Mouse (Mus musculus) brain, embryonic 18.5 days (tissue): ENCODE measurements around the gene Cbr3.

ENCODE experiments used
- DNase-seq: peaks from one replicate; pipeline ENCODE4 v3.0.0-alpha.2; 2012; ENCODE audit warnings: low read depth, low spot score

Gene Cbr3

DNA sequence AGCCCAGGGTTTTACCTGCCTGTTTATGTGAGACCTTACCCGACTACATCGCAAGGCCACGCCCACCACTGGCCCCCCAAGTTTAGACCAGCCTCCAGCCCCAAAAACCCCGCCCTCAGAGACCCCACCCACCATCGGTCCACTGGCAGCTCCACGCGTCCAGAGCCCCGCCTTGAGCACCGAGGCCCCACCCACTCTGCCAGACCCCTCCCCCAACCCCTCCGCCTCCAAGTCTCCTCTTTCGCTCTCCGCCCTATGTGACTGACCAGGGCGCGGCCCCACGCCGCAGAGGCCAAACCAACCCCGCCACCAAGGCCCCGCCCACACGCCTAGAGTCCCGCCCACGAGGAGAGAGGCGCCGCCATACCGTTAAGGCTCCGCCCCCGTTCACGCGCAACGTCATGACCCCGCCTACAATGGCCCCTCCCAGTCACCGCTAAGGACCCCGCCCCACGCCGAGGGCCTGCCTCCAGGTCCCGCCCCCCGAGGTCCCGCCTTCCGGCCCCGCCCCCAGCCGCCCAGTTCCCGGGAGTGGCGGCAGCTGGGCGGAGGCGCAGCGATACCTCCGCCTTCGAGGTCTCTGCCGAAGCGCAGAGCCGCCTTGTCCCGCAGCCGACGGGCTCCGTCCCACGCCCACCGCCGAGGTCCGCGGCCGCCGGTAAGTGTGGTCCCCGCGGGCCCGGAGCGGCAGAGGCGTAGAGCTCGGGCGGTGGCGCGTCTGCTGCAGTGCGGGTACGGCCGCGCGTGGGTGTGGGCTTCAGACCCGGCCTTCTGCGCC is 28.6 kb downstream of the Cbr3 start, which contains the start of gene Dop1b:
Gene Dop1b (plus strand): TSS at position 494 of the 778 bp plus-strand sequence.
- peak; percentile 91 for DNase-seq

DNA sequence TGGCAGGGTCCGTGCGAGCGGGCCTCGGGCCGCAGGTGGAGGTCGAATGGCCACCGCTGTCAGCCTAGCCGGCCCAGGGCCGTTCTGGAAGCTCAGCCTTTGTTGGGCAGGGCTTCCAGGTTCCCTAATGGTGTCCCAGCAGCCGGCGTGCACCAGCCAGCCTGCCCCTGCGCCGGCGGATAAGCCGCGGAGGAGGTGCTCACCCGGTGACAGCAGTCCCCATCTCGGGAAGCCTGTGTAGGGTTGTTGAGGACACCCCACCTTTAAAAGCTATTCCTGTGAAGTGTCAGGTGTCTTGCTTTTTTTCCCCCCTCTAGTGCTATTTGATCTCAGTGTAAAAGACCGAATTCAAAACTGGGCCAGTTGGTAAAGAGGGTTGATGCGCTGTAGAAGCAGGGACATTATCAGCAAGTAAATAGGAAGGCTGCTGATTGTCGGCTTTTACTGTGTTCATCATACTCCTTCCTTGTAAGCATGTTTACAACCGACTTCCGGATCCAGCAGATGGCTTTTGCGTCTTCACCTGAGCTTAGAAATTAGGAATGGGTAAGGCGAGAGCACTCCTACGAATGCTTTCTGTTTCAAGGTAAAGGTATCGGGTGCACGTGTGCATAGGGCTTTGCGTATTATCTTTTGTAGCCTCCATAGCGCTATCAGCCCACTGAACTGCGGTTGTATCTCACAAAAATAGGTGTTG is 29.3 kb downstream of the Cbr3 start:
- no peak for DNase-seq

DNA sequence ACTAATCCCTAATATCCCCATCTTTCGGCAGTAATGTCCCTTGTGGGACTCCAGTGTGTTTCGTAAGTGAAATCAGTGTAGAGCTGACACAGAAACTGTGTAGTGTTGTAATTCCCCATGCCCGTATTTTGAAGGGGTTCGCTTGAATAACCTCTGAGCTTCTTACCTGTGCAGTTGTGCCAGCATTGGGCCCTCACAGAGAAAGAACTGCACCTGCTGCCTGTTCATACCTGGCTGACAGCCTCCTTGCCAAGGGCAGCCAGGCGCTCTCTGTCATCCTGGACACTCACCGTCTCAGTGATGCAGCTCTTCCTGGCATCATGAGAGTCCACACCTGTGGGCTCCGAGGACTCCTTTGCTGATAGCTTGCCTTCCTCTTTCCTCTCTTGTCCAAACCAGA is 30.0 kb downstream of the Cbr3 start:
- DNase-seq: no peak

DNA sequence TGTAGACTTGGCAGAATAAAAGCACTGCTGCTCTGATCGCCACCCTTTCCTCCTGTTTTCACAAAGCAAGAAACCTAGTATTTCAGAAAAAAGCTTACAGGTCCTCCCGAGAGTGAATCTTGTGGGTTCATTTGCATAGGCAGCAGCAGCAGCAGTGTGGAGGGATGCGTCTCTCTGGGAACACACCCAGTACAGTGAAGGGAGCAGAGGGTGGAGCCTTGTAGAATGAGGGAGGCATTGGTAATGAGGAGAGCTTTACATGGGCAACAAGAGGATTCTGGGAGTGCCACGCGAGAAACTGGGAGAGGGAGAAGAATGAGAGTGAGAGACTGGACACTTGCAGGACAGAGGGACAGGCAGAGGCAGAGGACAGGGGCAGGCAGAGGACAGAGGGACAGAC is 31.4 kb downstream of the Cbr3 start:
- DNase-seq: no peak

DNA sequence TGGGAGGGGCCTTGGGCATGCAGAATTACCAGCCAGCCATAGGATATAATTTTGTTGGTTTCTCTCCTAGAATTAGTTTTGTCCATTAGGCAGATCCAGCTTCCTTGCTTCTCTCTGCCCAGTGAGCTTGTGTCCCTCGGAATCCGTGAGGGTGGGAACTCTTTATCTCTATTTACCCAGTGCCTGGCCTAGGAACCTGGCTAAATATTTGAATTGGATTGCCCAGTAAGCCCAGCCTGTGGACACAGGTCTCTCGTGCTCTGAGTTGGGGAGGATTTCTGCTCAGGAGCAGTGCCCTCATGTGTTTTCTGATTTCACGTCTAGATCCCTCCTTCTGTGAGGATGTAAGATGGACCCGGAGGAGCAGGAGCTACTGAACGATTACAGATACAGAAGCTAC is 32.8 kb downstream of the Cbr3 start:
- DNase-seq: no peak

DNA sequence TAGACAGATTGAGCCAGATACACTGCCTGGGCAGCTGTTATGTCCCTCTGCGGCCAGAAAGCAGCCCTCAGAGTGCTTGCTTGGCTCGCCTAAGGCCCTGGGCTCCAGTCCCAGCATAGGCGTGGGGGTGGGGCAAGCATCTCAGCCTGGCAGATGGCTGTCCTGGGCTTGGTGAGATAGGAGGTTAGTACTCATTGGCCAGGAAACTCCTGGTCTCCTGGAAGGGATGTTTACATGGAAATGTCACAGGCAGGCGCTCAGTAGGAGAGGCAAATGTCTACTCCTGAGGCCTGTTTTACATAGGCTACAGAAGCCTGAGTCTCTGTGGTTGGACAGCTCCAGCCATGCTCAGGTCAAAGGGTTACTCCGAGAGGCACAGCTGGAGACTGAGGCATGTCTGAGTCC is 34.3 kb downstream of the Cbr3 start:
- DNase-seq: no peak

DNA sequence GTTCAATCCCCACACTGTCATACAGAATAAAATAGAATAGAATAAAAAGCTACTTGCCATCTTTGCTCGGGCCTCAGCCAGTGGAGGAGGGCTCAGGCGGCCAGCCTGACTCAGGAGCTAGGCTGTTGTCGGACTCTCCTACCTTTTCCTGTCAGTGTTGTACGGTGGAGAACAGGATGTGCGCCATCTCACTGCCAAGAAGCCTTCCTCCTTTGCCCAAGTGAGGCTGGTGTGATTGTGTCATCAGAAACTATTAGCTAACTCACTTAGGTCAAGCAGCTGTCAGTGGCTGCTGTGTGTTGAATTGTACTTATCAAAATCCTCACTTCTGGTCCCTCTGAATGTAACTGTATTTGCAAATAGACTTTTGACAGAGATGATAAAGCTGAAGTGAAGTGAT is 38.8 kb downstream of the Cbr3 start:
- DNase-seq: no peak

DNA sequence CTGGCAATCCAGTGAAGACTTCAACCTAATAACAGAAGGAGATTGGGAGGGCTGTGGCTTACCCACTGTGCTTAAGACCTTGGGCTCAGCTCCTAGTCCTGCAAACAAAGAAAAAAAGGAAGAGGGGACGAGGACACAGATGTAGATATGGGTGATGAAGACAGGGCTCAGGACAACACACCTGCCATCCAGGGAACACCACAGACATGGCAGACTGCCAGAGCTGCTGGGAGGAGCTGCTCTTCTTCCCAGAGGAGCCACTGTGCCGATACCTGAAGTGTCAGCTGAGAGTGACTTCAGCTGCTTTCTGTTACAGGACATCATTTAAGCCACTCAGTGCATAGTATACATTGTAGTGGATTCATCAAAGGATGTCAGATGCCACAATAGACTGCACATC is 39.5 kb downstream of the Cbr3 start:
- no peak for DNase-seq

DNA sequence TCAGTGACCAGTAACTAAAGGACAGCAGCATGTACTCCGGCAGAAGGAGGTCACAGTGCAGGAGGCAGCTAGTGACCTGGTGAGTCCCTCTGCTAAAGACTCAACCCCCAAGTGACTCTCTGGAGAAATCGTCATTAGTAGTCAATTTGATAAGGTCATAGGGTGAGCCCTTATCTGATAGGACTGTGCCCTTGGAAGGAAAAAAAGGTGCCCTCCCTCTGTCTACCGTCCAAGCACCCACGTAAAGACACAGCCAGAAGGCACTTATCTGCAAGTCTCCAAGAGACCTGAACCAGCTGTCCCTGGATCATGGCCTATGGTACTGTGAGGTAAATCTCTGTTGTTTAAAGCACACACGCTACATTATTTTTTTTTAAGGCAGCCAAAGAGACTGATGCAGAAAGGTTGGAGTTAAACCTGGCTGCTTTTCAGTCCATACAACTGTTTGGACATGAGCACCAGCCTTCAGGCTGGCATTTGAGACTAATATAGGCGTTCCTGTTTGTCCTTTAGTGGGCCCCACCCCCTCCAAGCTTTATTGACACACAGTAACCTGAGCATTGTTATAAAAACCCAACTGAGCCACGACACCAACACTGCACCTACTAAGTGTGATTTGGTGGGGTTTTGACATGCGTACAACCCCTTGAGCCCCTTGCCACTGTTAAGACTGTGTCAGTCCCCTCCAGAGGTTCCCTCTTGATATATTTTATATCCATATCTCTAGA is 42.6 kb downstream of the Cbr3 start:
- DNase-seq: no peak

DNA sequence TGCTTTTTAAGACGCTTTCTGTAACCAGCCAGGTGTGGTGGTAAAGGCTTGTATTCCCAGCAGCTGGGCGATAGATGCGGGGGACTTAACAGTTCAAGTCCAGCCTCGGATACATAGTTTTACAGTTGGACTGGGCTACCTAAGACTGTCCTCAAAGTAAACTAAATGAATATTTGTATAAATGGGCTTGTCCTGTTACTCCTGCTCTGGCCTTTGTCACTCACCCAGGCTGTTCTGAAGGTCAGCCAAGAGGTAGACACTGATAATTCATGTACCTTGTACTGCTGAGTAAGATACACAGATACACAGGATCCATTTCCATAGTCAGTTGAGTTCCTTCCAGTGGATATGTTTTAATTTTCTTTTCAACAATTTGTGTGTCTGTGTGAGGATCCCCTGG is 43.2 kb downstream of the Cbr3 start:
- no peak for DNase-seq

DNA sequence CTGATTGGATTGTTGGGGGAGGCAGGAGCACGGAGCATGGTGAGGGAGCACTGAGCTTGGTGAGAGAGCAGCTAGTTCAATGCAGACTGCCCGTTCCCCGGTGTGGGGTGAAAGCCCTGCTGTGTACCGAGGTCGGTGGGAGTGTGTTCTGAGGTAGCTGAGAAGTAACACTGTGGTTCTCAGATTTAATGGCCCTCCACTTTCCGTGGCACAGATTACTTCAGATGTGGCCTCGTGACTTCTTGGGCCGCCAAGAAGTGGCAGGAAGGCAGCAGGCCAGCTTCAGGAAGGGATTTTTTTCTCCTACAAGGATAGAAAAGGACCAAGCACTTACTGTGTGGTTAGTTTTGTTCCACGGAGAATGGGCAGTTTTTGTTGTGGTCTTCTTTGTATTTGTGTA is 45.7 kb downstream of the Cbr3 start:
- no peak for DNase-seq

DNA sequence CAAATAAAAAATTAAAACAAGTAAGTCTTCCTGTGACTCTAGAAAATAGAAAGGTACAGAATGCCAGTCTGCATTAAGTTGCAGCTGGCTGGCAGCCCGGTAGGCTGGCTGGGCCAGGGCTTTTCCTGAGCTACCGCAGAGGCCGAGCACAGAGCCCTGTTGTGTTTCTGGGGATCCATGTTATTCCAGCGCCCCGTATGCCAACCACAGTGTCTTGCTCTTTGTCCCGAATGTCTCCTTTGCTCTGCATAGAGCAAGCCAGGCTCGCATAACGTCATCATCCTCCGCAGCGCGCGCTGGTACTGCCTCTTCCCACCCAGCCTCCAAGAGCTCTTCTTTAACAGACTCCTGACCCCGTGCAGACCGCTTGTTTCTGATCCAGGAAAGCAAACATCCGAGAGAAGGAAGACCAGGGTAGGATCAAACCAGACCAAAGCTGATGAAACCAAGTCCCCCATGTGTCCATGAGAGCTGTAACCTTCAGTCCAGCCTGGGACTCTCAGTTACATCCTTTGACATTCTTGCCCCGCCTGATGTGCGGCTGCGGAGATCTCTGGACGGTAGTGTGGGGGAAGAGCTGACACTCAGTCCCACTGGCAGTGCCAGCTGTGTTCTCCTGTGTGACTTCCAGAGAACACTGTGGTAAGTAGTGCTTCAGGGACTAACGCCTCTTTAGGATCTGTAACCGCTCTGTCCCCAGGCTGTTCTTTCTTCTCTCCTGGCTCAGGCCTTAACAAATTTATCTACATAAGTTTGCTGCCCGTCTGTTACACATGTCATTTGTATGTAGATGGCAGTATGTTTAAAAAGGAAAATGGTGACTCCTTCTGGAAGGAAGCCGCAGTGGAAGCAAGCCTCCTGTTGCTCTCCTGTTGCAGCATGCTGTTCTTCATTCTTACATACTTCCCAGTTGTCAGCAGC is 47.0 kb downstream of the Cbr3 start:
- DNase-seq: no peak

DNA sequence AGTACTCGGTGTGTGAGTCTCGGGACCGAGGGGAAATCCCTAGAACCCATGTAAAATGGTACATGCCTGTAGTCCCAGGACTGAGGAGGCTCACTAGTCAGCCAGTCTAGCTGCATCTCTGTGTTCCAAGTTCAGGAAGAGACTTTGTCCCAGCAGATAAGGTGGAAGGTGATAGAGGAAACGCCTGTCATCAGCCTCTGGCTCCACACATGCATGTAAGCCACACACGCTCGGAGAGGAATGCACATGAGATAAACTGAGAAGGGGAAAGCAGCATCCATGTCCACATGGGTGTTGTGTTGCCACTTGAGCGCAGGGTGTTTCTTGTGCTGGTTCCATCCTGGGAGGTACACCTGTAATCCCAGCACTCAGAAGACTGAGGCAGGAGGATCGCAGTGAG is 48.3 kb downstream of the Cbr3 start:
- no peak for DNase-seq

DNA sequence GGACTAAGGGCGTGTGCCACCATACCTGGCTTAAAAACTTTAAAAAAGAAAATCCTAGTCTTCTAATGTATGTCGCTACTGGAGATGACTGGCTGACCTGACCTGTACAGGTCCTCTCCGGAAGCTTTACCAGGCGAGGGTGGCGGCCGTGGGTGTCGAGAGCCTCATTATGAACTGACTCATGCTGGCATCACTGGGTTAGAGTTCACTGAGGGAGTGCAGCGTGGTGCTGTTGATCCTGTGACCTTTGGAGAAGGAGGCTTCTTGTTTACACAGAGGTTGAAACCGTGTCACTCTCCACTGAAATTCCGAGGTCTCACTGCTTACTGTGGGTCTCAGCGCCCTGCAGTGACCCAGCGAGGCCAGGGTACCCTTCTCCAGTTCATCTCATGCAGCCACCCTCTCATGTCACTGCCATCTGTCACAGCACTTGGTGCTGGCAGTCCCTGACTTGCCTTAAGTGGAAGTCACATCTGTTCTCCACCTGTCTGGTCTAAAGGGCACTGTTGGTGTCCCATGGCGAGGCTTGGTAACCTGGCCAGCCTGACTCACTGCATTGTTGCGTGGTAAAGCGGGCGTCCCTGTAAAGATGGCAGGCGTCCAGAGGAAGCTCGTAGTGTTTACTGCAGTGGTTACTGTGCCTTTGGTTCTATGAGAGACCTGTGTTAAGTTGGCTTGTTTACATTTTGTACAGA is 50.0 kb downstream of the Cbr3 start:
- no peak for DNase-seq

DNA sequence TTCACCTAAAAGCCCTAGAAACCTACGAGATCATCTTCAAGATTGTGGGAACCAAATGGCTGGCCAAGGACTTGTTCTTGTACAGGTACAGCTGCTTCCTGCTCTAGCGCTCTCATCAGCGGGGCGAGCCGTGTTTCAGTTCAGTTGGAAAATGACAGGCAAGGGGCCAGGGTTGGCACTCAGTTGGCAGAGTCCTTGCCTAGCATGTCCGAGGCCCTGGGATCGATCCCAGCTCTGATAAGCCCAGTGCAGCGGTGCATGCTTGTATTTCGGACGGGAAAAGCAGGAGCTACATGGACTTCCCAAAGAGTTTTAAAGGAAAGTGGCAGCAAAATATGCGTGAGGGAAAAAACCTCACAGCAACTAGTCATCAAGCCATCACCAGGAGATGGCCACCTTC is 56.2 kb downstream of the Cbr3 start:
- DNase-seq: no peak
